Mouse (Mus musculus) forebrain, embryonic 14.5 days (tissue): Measurements from ENCODE around the gene Tns3. TPM values are rescaled to one million over a fixed set of nuclear protein-coding genes. Genes with fewer than 3 reads are reported as not detected.
"Not testable (repeated sequence)": the region's sequence is repeated elsewhere in the genome, so short reads cannot be mapped to it uniquely, and the experiment has no call there.

Experiments used
- ATAC-seq: fragments of 200-750 bp; cut with Nextera tagmentation; 2 replicates; pipeline ENCODE4 v1.8.0; 2017; ENCODE audit warnings: mild to moderate bottlenecking, moderate library complexity
- DNase-seq: peaks from one replicate; pipeline ENCODE4 v3.0.0-alpha.2; 2015; ENCODE audit warnings: low spot score
- H3K27ac ChIP-seq: fragments of 300-500 bp; sonication (generic); 2 replicates; pipeline ENCODE4 v1.5.1; 2014; ENCODE audit warnings: low read depth, mild to moderate bottlenecking, control low read depth, low read length, moderate library complexity
- H3K27me3 ChIP-seq: fragments of 300-500 bp; sonication (generic); replicated peaks from 2 replicates; pipeline ENCODE4 v1.6.1; 2014; ENCODE audit warnings: low read length, control low read depth, mixed read lengths; ENCODE audit not compliant: control insufficient read depth, insufficient read depth
- H3K36me3 ChIP-seq: fragments of 300-500 bp; sonication (generic); 2 replicates; pipeline ENCODE4 v1.6.1; 2014; ENCODE audit warnings: low read length, control low read depth; ENCODE audit not compliant: control insufficient read depth, insufficient read depth
- H3K4me1 ChIP-seq: fragments of 300-500 bp; sonication (generic); 2 replicates; pipeline ENCODE4 v1.6.1; 2014; ENCODE audit warnings: antibody characterized with exemption, low read length, control low read depth; ENCODE audit not compliant: control insufficient read depth, insufficient read depth
- H3K4me2 ChIP-seq: fragments of 300-500 bp; sonication (generic); 2 replicates; pipeline ENCODE4 v1.6.1; 2014; ENCODE audit warnings: mild to moderate bottlenecking, control low read depth, low read length
- H3K4me3 ChIP-seq: fragments of 300-500 bp; sonication (generic); 2 replicates; pipeline ENCODE4 v1.5.1; 2014; ENCODE audit warnings: low read depth, low read length, control low read depth
- H3K9ac ChIP-seq: fragments of 300-500 bp; sonication (generic); 2 replicates; pipeline ENCODE4 v1.6.1; 2014; ENCODE audit warnings: mild to moderate bottlenecking, low read length, control low read depth, moderate library complexity
- H3K9me3 ChIP-seq: fragments of 300-500 bp; sonication (generic); replicated peaks from 2 replicates; pipeline ENCODE4 v1.6.1; 2016; ENCODE audit warnings: low read length, control low read depth, mixed read lengths; ENCODE audit not compliant: control insufficient read depth
- WGBS: fragments of 180-500 bp; shearing (Covaris S2); extraction: QIAGEN DNeasy Blood & Tissue Kit; methylation state at CpG from one replicate; pipeline ENCODE4 v1.1.7; 2014; 5-methylcytosine and 5-hydroxymethylcytosine counted together
- polyA plus RNA-seq: library from polyadenylated mRNA; unstranded; fragments of >200 nt; fragmentation: Nextera tagmentation; extraction: Ambion mirVana; gene quantifications from 2 replicates; pipeline ENCODE4 v1.2.1, GENCODE M21; 2014

The Tns3 gene
- polyA plus RNA-seq, 1 experiment from 2014 or later = 4.4 TPM

GRCm38 (mm10) chr11:8624179-8624886 is 40.0 kb downstream of the Tns3 start:
- Histone ChIP-seq H3K27ac (0 out of 2 replicates have a peak overlapping the region, but pooled peaks have one; percentile 5), H3K4me1 (peaks cover 10% of the 10 kb centered on the region; the same call in 1 of the 2 replicates), H3K27me3 (no peaks in the 10 kb centered on the region), H3K9ac (peak overlapping the region; percentile 80), H3K4me3 (peak overlapping the region; percentile 64), H3K36me3 (no peaks in the 10 kb centered on the region), H3K4me2 (peak overlapping the region; percentile 92), H3K9me3 (no peaks in the 10 kb centered on the region)
- WGBS = 1% methylated on average over 68 of the region's 74 CpGs
- peak; percentile 88 for ATAC-seq
- DNase-seq = peak; percentile 77

DNA sequence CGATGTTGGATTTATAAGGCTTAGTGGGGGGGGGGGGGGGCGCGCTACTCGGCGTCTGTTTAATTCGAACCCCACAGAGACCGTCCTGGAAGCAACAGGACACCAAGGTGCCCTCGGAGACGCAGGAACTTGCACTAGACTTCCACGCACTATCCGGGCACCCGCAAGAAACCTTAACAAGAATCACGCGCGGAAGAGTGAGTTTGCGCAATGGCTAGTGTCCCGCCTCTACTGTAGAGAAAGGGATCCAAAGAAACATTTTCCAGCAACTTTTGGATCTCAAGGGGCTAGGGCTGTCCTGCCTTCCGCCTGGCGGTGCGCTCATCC is 40.5 kb downstream of the Tns3 start:
- Histone ChIP-seq H3K4me3 (peak overlapping the region; percentile 64), H3K4me1 (peaks cover 10% of the 10 kb centered on the region; the same call in 1 of the 2 replicates), H3K27me3 (no peaks in the 10 kb centered on the region), H3K9me3 (no peaks in the 10 kb centered on the region), H3K9ac (peak overlapping the region; percentile 80), H3K27ac (no peak overlapping the region), H3K4me2 (peak overlapping the region; percentile 92), H3K36me3 (no peaks in the 10 kb centered on the region)
- no peak for DNase-seq
- 4% methylated on average over 20 of the region's 20 CpGs for WGBS
- ATAC-seq = no peak

- ATAC-seq (no peak), DNase-seq (peak; percentile 34)
- Histone ChIP-seq H3K27me3 (no peaks in the 10 kb centered on the region), H3K9me3 (no peaks in the 10 kb centered on the region), H3K9ac (no peak overlapping the region), H3K27ac (no peak overlapping the region), H3K4me1 (peaks cover 10% of the 10 kb centered on the region; the same call in 1 of the 2 replicates), H3K4me2 (no peak overlapping the region), H3K4me3 (no peak overlapping the region), H3K36me3 (no peaks in the 10 kb centered on the region)
- WGBS = 48% methylated on average over 6 of the region's 6 CpGs
These were observed 41.7 kb downstream of the Tns3 start for GRCm38 (mm10) chr11:8622668-8623067.

DNA sequence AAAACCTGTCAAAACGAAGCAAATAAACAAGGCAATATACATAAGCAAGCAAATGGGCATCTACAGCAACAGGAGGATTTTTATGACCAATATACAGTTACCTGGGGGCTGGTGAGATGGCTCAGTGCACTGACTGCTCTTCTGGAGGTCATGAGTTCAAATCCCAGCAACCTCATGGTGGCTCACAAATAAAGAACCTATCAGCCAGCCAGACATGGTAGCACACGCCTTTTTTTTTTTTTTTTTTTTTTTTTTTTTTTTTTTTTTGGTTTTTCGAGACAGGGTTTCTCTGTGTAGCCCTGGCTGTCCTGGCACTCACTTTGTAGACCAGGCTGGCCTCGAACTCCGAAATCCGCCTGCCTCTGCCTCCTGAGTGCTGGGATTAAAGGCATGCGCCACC is 45.2 kb downstream of the Tns3 start:
- H3K9me3 ChIP-seq, H3K27me3 ChIP-seq, H3K27ac ChIP-seq, H3K4me3 ChIP-seq, H3K9ac ChIP-seq, ATAC-seq, DNase-seq, H3K36me3 ChIP-seq, H3K4me1 ChIP-seq, H3K4me2 ChIP-seq: not testable (repeated sequence)
- WGBS = 96% methylated on average over 6 of the region's 7 CpGs

GRCm38 (mm10) chr11:8618301-8618700 is 46.0 kb downstream of the Tns3 start:
- ATAC-seq (no peak), DNase-seq (no peak)
- Histone ChIP-seq H3K27me3 (no peaks in the 10 kb centered on the region), H3K9me3 (no peaks in the 10 kb centered on the region), H3K36me3 (no peaks in the 10 kb centered on the region), H3K4me2 (no peak overlapping the region), H3K27ac (no peak overlapping the region), H3K4me3 (no peak overlapping the region), H3K9ac (no peak overlapping the region), H3K4me1 (no peaks in the 10 kb centered on the region)
- WGBS = 78% methylated on average over 10 of the region's 10 CpGs

- no peak overlapping the region for H3K4me2 ChIP-seq
- H3K9me3 ChIP-seq = no peaks in the 10 kb centered on the region
- no peaks in the 10 kb centered on the region for H3K27me3 ChIP-seq
- H3K9ac ChIP-seq = no peak overlapping the region
- H3K4me3 ChIP-seq = no peak overlapping the region
- ATAC-seq = no peak
- no peak for DNase-seq
- no peaks in the 10 kb centered on the region for H3K36me3 ChIP-seq
- 86% methylated on average over 12 of the region's 12 CpGs for WGBS
- H3K4me1 ChIP-seq = no peaks in the 10 kb centered on the region
- H3K27ac ChIP-seq = no peak overlapping the region
These were observed 48.9 kb downstream of the Tns3 start for GRCm38 (mm10) chr11:8615436-8615835.

DNA sequence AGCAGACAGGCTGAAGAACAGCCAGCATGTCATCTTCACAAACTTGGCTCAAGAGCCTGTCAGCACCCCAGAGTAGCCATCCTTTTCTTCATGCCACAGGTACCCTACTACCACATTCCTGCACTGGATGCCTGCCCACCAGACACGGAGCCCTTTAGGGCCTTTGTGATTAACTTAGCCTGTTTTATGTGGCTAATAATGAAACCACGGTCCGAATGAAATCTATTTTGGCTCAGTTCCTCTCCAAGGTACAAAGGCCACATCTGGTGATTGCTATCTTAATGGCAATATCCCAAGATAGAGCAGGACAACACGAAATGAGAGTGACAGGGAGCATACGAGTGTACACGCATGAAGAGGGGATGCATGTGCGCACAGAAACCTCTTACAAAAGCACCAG is 53.9 kb downstream of the Tns3 start:
- H3K4me2 ChIP-seq = no peak overlapping the region
- WGBS = 37% methylated on average over 7 of the region's 7 CpGs
- DNase-seq (no peak), ATAC-seq (no peak)
- H3K4me1 ChIP-seq = no peaks in the 10 kb centered on the region
- no peak overlapping the region for H3K27ac ChIP-seq
- H3K4me3 ChIP-seq = no peak overlapping the region
- H3K9me3 ChIP-seq = no peaks in the 10 kb centered on the region
- no peak overlapping the region for H3K9ac ChIP-seq
- H3K27me3 ChIP-seq = no peaks in the 10 kb centered on the region
- no peaks in the 10 kb centered on the region for H3K36me3 ChIP-seq

GRCm38 (mm10) chr11:8609873-8610272 is 54.5 kb downstream of the Tns3 start:
- Histone ChIP-seq H3K9me3 (no peaks in the 10 kb centered on the region), H3K36me3 (no peaks in the 10 kb centered on the region), H3K27me3 (no peaks in the 10 kb centered on the region), H3K9ac (no peak overlapping the region), H3K4me2 (no peak overlapping the region), H3K27ac (no peak overlapping the region), H3K4me1 (no peaks in the 10 kb centered on the region), H3K4me3 (no peak overlapping the region)
- WGBS = 91% methylated on average over 12 of the region's 12 CpGs
- ATAC-seq (no peak), DNase-seq (no peak)

- 97% methylated on average over 1 of the region's 1 CpGs for WGBS
These were observed 57.2 kb downstream of the Tns3 start for GRCm38 (mm10) chr11:8607123-8607522.

More at GRCm38 (mm10) chr11:8607123-8607522, 57.2 kb downstream of the Tns3 start:
- ATAC-seq (no peak), DNase-seq (no peak)
- H3K4me3 ChIP-seq = no peak overlapping the region
- H3K4me1 ChIP-seq = no peaks in the 10 kb centered on the region
- no peak overlapping the region for H3K4me2 ChIP-seq
- H3K9ac ChIP-seq = no peak overlapping the region
- H3K27ac ChIP-seq = no peak overlapping the region
- no peaks in the 10 kb centered on the region for H3K9me3 ChIP-seq
- no peaks in the 10 kb centered on the region for H3K27me3 ChIP-seq
- no peaks in the 10 kb centered on the region for H3K36me3 ChIP-seq
